Mouse (Mus musculus): ENCODE data around the gene Vmn2r19.
A peak's percentile ranks its signal among the peaks of the same experiment; 100 is the strongest.
"Not testable (repeated sequence)": the region's sequence is repeated elsewhere in the genome, so short reads cannot be mapped to it uniquely, and the experiment has no call there.

Gene Vmn2r19

GRCm38 (mm10) chr6:123308033-123308432 lies at the start of gene Vmn2r19:
Vmn2r19 (plus strand) TSS chr6:123308333.
- DNase-seq (ENCODE audit: low read depth, low spot score), result no peak

GRCm38 (mm10) chr6:123258946-123259345 lies 49.2 kb upstream of the Vmn2r19 start:
- peak; percentile 15 for DNase-seq (ENCODE audit: low read depth, low spot score)

- DNase-seq (ENCODE audit: low read depth, low spot score), result no peak
Measured at GRCm38 (mm10) chr6:123259889-123260603, 48.1 kb upstream of the Vmn2r19 start.

GRCm38 (mm10) chr6:123260868-123261267 lies 47.3 kb upstream of the Vmn2r19 start:
- no peak for DNase-seq (ENCODE audit: low read depth, low spot score)

- DNase-seq (ENCODE audit: low read depth, low spot score), result no peak
Measured at GRCm38 (mm10) chr6:123261555-123262161, 46.5 kb upstream of the Vmn2r19 start, which contains the start of gene Clec4d. Clec4d (plus strand) TSS chr6:123262111.

GRCm38 (mm10) chr6:123264194-123264593 lies 43.9 kb upstream of the Vmn2r19 start:
- no peak for DNase-seq (ENCODE audit: low read depth, low spot score)

- no peak for DNase-seq (ENCODE audit: low read depth, low spot score)
Measured at GRCm38 (mm10) chr6:123265809-123266208, 42.3 kb upstream of the Vmn2r19 start.

- no peak for DNase-seq (ENCODE audit: low read depth, low spot score)
Measured at GRCm38 (mm10) chr6:123266945-123267344, 41.2 kb upstream of the Vmn2r19 start.

GRCm38 (mm10) chr6:123279443-123279842 lies 28.7 kb upstream of the Vmn2r19 start:
- DNase-seq (ENCODE audit: low read depth, low spot score), result peak; percentile 75

GRCm38 (mm10) chr6:123286311-123286710 lies 21.8 kb upstream of the Vmn2r19 start:
- no peak for DNase-seq (ENCODE audit: low read depth, low spot score)

GRCm38 (mm10) chr6:123288931-123289330 lies 19.2 kb upstream of the Vmn2r19 start:
- no peak for DNase-seq (ENCODE audit: low read depth, low spot score)

- DNase-seq (ENCODE audit: low read depth, low spot score), result no peak
Measured at GRCm38 (mm10) chr6:123289753-123290152, 18.4 kb upstream of the Vmn2r19 start, which contains the start of gene Clec4e. Clec4e (minus strand) TSS chr6:123289870.

GRCm38 (mm10) chr6:123292751-123293400 lies 15.3 kb upstream of the Vmn2r19 start:
- no peak for DNase-seq (ENCODE audit: low read depth, low spot score)

- not testable (repeated sequence) for DNase-seq (ENCODE audit: low read depth, low spot score)
Measured at GRCm38 (mm10) chr6:123293509-123293908, 14.6 kb upstream of the Vmn2r19 start.

- DNase-seq (ENCODE audit: low read depth, low spot score), result no peak
Measured at GRCm38 (mm10) chr6:123296687-123297086, 11.4 kb upstream of the Vmn2r19 start.

GRCm38 (mm10) chr6:123306315-123306714 lies 1.8 kb upstream of the Vmn2r19 start:
- DNase-seq (ENCODE audit: low read depth, low spot score), result not testable (repeated sequence)

GRCm38 (mm10) chr6:123332503-123332902 lies 24.4 kb downstream of the Vmn2r19 start:
- DNase-seq (ENCODE audit: low read depth, low spot score), result no peak

- peak; percentile 31 for DNase-seq (ENCODE audit: low read depth, low spot score)
Measured at GRCm38 (mm10) chr6:123340093-123340492, 32.0 kb downstream of the Vmn2r19 start.

GRCm38 (mm10) chr6:123346141-123346540 lies 38.0 kb downstream of the Vmn2r19 start:
- DNase-seq (ENCODE audit: low read depth, low spot score), result peak; percentile 0

All from brain, adult 2 months (tissue).